Mouse (Mus musculus) spleen, adult 2 months (tissue): Measurements from ENCODE around the gene Camta1. TPM values are rescaled to one million over a fixed set of nuclear protein-coding genes. Genes with fewer than 3 reads are reported as not detected.

Experiments
- DNase-seq, 2 experiments: peaks; one replicate each; pipeline versions ENCODE4 v3.0.0 to v3.0.0-alpha.2; 2012 to 2021; ENCODE audit warnings: low spot score in 2 of 2, low read depth in 1 of 2
- H3K27ac ChIP-seq: fragments of 200-500 bp; 2 replicates; pipeline ENCODE4 v1.5.1; 2012; ENCODE audit warnings: low read length, inconsistent platforms; ENCODE audit not compliant: insufficient read depth
- H3K27me3 ChIP-seq: fragments of 200-500 bp; 2 replicates; pipeline ENCODE4 v1.6.1; 2012; ENCODE audit warnings: mild to moderate bottlenecking, moderate library complexity, low read length, inconsistent platforms; ENCODE audit not compliant: control insufficient read depth, insufficient read depth
- H3K36me3 ChIP-seq: fragments of 200-500 bp; 2 replicates; pipeline ENCODE4 v1.6.1; 2012; ENCODE audit warnings: mild to moderate bottlenecking, low read length, inconsistent platforms; ENCODE audit not compliant: control insufficient read depth, insufficient read depth
- H3K4me1 ChIP-seq: fragments of 200-500 bp; 2 replicates; pipeline ENCODE4 v1.6.1; 2011; ENCODE audit warnings: inconsistent platforms; ENCODE audit not compliant: control insufficient read depth, insufficient read depth, insufficient read length
- H3K4me3 ChIP-seq: fragments of 200-500 bp; 2 replicates; pipeline ENCODE4 v1.5.1; 2011; ENCODE audit warnings: mild to moderate bottlenecking, inconsistent platforms; ENCODE audit not compliant: insufficient read depth, insufficient read length; ENCODE audit errors: extremely low read depth
- CTCF ChIP-seq: fragments of 200-500 bp; IDR thresholded peaks from 2 replicates; pipeline ENCODE4 v1.5.1; 2011; ENCODE audit warnings: mild to moderate bottlenecking, inconsistent platforms; ENCODE audit not compliant: insufficient read depth, insufficient read length, insufficient replicate concordance; ENCODE audit errors: extremely low read depth
- POLR2A ChIP-seq: fragments of 200-500 bp; IDR thresholded peaks from 2 replicates; pipeline ENCODE4 v1.6.1; 2011; ENCODE audit warnings: low read depth, low read length, inconsistent platforms
- WGBS: fragments of 180-500 bp; shearing (Covaris S2); methylation state at CpG from one replicate; pipeline ENCODE4 v1.1.7; 2018; 5-methylcytosine and 5-hydroxymethylcytosine counted together
- polyA plus RNA-seq: library from polyadenylated mRNA; depleted of rRNA; stranded (reverse); fragments of >200 nt; gene quantifications from 2 replicates; pipeline ENCODE4 v1.2.3, GENCODE M21; 2012

Gene Camta1
- polyA plus RNA-seq, 1 experiment: 7.7 TPM

DNA sequence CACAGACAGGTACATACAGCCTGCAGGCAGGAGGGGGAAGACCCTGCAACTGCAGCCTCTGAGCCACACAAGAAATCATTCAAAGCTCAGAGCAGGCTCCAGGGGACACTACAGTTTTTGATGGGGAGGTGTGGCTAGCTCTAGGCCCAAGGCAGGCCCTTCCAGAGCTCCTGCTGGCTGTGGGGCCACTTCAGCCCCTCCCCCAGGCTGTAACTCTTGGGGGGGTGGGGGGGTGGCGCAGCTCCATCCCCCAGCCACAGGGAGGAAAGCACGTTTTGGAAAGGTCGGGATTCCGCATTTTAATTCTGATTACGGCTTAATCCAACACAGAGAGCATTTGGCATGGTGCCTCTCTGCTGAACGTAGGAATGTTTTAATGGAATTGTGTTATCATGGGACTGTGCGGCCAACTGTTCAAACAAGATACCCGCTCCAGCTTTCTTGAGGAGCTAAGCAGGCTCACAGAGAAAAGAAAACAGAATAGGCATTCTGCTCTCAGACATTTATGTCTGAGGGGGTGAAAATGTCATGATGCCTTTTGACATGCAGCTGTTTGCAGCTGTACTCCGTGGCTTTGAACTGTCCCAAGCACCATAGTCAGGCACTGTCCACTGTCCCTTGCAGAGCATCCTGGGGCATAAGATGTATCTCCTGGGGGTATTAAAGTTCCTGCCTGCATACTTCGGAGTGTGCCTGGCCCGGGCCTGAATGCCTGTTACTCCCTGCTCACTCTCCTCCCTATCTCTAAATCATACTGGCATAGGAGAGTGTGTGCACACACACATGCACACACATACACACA is 344.5 kb downstream of the Camta1 start:
- Histone ChIP-seq H3K27me3 (no peaks in the 10 kb centered on the region), H3K4me3 (no peak overlapping the region), H3K27ac (no peak overlapping the region), H3K36me3 (no peaks in the 10 kb centered on the region), H3K4me1 (no peaks in the 10 kb centered on the region)
- DNase-seq: no peak
- 69% methylated on average over 11 of the region's 11 CpGs for WGBS
- TF ChIP-seq CTCF (no peak), POLR2A (no peak)

DNA sequence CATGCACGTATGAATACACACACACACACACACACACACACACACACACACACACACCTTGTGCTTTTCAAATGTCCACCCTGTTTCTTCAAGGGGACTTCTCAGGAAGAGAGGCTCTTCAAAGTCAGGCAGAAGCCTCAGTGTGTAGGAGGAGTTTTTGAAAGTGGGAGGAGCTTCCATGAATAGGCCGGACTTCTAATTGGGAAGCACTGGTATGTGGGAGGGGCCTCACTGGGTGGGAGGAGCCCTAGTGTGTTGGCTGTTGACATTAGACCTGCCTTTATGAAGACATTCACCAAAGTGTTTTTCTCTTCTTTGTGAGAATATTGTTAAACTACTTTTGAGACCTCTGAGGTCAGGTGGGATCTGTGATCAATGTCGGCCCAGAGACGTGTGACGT is 346.4 kb downstream of the Camta1 start:
- TF ChIP-seq CTCF (no peak), POLR2A (no peak)
- Histone ChIP-seq H3K27ac (no peak overlapping the region), H3K36me3 (no peaks in the 10 kb centered on the region), H3K4me3 (no peak overlapping the region), H3K4me1 (no peaks in the 10 kb centered on the region), H3K27me3 (no peaks in the 10 kb centered on the region)
- DNase-seq: no peak
- 84% methylated on average over 5 of the region's 5 CpGs for WGBS

DNA sequence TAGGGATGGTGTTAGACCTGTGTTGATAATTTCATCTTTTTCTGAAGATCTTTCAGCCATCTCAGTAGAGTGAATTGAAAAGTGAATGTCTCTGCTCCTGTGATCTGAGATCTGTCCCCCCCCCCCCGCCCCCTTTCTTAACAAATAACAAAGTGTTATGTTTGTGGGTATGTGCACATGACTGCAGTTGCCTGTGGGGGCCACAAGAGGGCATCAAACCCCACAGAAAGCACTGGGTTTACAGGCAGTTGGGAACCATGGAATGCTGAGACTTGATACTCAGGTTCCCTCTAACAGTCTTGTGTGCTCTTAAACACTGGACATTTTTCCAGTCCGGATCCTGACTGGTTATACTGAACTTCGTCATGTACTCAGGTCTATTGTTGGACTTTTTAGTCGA is 350.6 kb downstream of the Camta1 start:
- no peak overlapping the region for H3K4me3 ChIP-seq
- no peaks in the 10 kb centered on the region for H3K4me1 ChIP-seq
- TF ChIP-seq CTCF: no peak
- no peak for TF ChIP-seq POLR2A
- H3K27ac ChIP-seq: no peak overlapping the region
- H3K27me3 ChIP-seq: no peaks in the 10 kb centered on the region
- H3K36me3 ChIP-seq: no peaks in the 10 kb centered on the region
- no peak for DNase-seq
- WGBS: 82% methylated on average over 4 of the region's 4 CpGs

DNA sequence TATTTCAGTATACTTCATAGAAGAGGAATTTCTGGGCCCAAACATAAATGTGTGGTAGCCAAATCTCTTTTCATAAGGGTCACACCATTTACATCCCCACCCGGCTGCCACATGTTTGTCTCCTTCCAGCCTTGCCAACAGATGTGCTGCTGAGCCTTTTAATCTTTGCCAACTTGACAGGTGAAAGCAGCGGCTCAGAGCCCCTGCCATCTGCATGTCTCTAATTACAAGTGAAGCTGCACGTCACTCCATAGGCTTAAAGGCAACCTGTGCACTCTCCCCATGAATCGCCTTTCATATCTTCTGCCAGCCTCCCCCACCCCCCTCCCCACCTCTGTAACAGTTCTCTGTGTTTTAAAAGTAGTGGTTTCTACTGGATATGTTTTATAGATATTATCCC is 351.3 kb downstream of the Camta1 start:
- Histone ChIP-seq H3K4me3 (no peak overlapping the region), H3K4me1 (no peaks in the 10 kb centered on the region), H3K36me3 (no peaks in the 10 kb centered on the region), H3K27ac (no peak overlapping the region), H3K27me3 (no peaks in the 10 kb centered on the region)
- no peak for DNase-seq
- whole genome bisulfite sequencing: 82% methylated on average over 4 of the region's 4 CpGs
- no peak for TF ChIP-seq POLR2A
- no peak for TF ChIP-seq CTCF

DNA sequence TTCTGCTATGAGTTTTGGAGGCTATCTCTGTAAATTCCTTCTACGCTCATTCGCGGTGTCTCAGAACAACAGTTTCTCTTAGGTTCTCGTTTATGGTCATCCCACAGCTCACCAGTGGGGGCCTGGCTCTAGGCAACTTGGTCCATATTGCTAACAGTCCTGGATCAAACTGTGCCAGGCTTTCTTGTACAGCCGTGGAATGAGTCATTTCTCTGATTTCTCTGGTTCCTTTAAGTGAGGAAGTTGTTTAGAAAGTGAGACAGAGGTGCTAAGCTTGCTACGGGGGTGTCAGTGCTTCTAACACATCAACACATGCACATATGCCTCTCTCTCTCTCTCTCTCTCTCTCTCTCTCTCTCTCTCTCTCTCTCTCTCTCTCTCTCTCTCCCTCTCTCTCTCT is 355.0 kb downstream of the Camta1 start:
- no peak for DNase-seq
- no peak overlapping the region for H3K27ac ChIP-seq
- no peak overlapping the region for H3K4me3 ChIP-seq
- TF ChIP-seq POLR2A (no peak), CTCF (no peak)
- no peaks in the 10 kb centered on the region for H3K27me3 ChIP-seq
- no peaks in the 10 kb centered on the region for H3K36me3 ChIP-seq
- no peaks in the 10 kb centered on the region for H3K4me1 ChIP-seq
- WGBS: 74% methylated on average over 6 of the region's 6 CpGs

DNA sequence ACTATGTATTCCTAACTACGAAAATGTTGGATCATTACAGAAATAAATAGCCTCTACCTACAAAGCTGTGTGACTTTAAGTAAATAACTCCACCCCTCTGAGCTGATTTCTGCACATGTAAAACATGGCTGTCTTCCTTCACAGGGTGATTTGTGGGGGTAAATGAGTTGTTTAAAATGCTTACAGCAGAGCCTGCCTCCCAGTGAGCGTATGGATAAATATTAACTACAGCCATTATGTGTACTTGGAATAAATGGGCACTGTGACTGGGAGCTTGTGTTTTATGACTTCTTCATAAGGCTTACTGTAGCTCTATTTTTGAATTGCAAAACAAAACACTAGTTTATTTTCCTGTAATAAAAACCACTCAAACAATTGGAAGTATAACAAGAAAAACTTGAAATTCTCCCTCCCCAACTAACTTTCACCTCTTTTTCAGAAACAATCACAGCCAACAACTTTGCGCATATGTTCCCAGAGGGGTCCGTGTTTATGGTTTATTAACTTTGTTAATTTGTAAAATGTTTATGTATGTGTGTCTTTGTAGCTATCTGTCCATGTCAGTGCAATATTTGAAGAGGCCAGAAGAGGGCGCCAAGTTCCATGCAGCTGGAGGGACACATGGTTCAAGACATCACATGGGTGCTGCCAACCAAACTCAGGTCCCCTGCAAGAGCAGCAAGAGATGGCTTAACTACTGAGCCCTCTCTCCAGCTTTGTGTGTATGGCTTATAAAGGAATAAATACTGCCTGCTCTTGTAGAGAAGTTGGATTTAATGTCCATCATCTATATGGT is 363.0 kb downstream of the Camta1 start:
- TF ChIP-seq CTCF (no peak), POLR2A (no peak)
- no peaks in the 10 kb centered on the region for H3K4me1 ChIP-seq
- no peak overlapping the region for H3K4me3 ChIP-seq
- no peak for DNase-seq
- H3K27ac ChIP-seq: no peak overlapping the region
- no peaks in the 10 kb centered on the region for H3K36me3 ChIP-seq
- 82% methylated on average over 5 of the region's 5 CpGs for WGBS
- no peaks in the 10 kb centered on the region for H3K27me3 ChIP-seq

DNA sequence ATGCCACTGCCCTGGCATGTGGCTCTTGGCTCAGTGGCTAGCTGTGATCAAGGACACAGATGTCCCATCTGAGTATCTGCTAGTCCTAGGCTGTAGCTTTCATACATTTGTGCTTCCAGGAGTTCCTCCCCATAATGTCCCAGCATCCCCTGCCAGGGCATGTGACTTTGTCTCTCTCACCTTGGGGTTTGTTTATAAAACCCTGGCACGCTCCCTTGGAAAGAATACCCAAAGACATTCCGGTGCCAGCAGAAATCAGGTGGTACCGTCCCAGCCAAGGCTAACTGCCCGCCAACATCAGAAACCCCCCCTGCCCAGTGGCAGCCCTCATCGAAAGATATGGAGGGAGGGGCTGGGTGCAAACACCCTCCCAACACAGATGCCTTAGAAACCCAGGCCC is 365.1 kb downstream of the Camta1 start:
- no peak overlapping the region for H3K4me3 ChIP-seq
- no peak overlapping the region for H3K27ac ChIP-seq
- TF ChIP-seq POLR2A (no peak), CTCF (no peak)
- H3K36me3 ChIP-seq: no peaks in the 10 kb centered on the region
- DNase-seq: no peak
- H3K4me1 ChIP-seq: no peaks in the 10 kb centered on the region
- 96% methylated on average over 5 of the region's 5 CpGs for WGBS
- no peaks in the 10 kb centered on the region for H3K27me3 ChIP-seq
